Mouse (Mus musculus): ENCODE measurements around the gene Nek9. TPM values are rescaled to one million over a fixed set of nuclear protein-coding genes. Genes with fewer than 3 reads are reported as not detected.
A peak's percentile ranks its signal among the peaks of the same experiment; 100 is the strongest.

Nek9 gene
- polyA plus RNA-seq, 1 experiment from 2014 or later, result 11.5 TPM

DNA sequence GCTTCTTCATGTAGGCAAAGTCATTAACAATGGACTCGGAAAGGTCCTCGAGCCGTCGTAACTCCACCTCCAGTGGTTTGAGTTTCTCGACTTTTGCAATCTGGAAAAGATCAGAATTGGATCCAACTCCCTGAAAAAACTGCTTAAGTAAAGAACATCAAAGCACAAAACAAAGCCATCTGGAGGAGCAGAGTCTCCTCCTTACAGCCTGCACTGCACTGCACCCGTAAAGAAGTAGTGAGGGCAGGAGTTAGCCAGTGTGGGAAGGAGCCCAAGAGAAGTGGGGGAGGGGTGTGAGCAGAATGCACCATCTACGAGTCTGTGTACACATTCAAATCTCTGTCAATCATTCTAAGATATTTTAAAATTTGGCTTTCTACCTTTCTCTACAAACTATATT lies 5.1 kb upstream of the Nek9 start:
- ATAC-seq (no peak), DNase-seq (ENCODE audit: low spot score) (no peak)
- Histone ChIP-seq H3K4me3 (ENCODE audit: low read depth, low read length) (no peak overlapping the region), H3K9me3 (ENCODE audit: low read length) (no peaks in the 10 kb centered on the region), H3K36me3 (ENCODE audit: insufficient read depth, low read length) (peaks cover 16% of the 10 kb centered on the region; the same call in 1 of the 2 replicates), H3K4me2 (replicated peaks; ENCODE audit: low read depth, low read length) (no peak overlapping the region), H3K4me1 (ENCODE audit: insufficient read depth, low read depth, low read length) (peaks cover 5% of the 10 kb centered on the region; the same call in 1 of the 2 replicates), H3K9ac (replicated peaks; ENCODE audit: low read depth) (no peak overlapping the region), H3K27me3 (replicated peaks; ENCODE audit: insufficient read depth, low read length) (no peaks in the 10 kb centered on the region), H3K27ac (ENCODE audit: low read length) (no peak overlapping the region; the same call in 1 of the 2 replicates)
- 58% methylated on average over 7 of the region's 7 CpGs for WGBS
- no peak for TF ChIP-seq CTCF (IDR thresholded peaks at IDR 0.05)
- TF ChIP-seq EP300 (IDR thresholded peaks at IDR 0.05), result no peak

DNA sequence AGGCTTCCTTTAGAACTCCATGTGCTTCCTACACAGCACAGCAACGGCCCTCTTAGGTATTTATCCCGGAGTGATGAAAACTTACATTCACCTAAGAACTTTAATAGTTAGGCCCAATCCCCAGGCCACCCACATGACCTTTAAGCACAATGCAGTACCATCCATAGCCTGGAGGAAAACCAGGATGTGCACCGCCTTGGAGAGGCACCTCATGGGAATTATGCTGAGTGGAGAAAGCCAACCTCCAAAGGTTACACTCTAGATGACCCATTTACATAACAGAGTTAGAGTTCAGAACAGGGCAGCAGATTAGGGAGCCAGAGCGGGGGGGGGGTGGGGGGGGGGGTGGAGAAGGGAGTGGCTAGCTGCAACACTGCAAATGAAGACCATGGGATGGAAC lies 3.1 kb upstream of the Nek9 start:
- WGBS, result 84% methylated on average over 4 of the region's 4 CpGs
- H3K9ac ChIP-seq (replicated peaks; ENCODE audit: low read depth), result no peak overlapping the region

DNA sequence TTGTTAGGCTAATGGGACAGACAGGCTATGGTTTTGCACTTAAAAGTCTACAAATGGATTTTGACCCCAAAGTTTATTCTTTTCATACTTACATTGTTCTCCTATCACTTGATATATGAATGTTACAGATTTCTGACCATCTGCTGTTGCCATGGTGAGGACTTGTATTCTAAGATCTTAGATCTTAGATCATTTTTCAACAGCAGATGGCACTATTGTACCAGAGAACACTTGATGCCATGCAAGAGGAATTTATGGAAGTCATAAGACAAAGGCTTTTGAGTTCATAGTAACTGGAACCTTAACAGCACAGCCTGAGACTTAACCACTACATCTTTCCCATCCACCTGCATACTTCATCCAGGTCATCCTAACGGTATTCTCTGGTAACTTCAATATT lies 2.0 kb upstream of the Nek9 start:
- no peak for ATAC-seq
- 41% methylated on average over 1 of the region's 1 CpGs for WGBS

More for the DNA sequence above, 3.1 kb upstream of the Nek9 start:
- Histone ChIP-seq H3K27me3 (replicated peaks; ENCODE audit: insufficient read depth, low read length) (no peaks in the 10 kb centered on the region), H3K4me1 (ENCODE audit: insufficient read depth, low read depth, low read length) (peaks cover 9% of the 10 kb centered on the region; the same call in 1 of the 2 replicates), H3K4me3 (ENCODE audit: low read depth, low read length) (no peak overlapping the region), H3K27ac (ENCODE audit: low read length) (no peak overlapping the region), H3K4me2 (replicated peaks; ENCODE audit: low read depth, low read length) (no peak overlapping the region), H3K9me3 (ENCODE audit: low read length) (no peaks in the 10 kb centered on the region), H3K36me3 (ENCODE audit: insufficient read depth, low read length) (peaks cover 8% of the 10 kb centered on the region; the same call in 1 of the 2 replicates)
- no peak for DNase-seq (ENCODE audit: low spot score)
- ATAC-seq, result no peak
- no peak for TF ChIP-seq EP300 (IDR thresholded peaks at IDR 0.05)
- TF ChIP-seq CTCF (IDR thresholded peaks at IDR 0.05), result no peak

DNA sequence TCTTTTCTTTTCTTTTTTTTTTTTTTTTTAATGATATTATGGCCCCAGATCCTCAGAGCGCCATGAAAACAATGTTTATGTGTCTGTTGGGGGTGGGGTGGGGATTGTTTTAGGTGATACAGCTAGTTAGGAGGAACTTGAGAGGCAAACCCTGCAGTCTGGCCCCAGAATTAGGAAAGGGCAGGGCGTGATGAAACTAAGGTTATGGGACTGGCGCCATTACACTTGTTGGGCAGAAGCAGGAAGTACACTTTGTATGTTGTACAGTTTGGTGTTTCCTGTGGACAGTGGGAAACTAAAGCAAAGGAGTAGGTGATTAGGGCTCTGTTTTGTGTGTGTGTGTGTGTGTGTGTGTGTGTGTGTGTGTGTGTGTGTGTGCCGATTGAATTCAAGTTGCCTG lies 785 bp upstream of the Nek9 start:
- H3K9me3 ChIP-seq (ENCODE audit: low read length), result no peaks in the 10 kb centered on the region
- DNase-seq (ENCODE audit: low spot score), result peak; percentile 78
- peaks cover 4% of the 10 kb centered on the region; the same call in 1 of the 2 replicates for H3K4me1 ChIP-seq (ENCODE audit: insufficient read depth, low read depth, low read length)
- H3K36me3 ChIP-seq (ENCODE audit: insufficient read depth, low read length), result peaks cover 15% of the 10 kb centered on the region
- TF ChIP-seq EP300 (IDR thresholded peaks at IDR 0.05) (peak; percentile 62; the same call in 1 of the 2 replicates), CTCF (IDR thresholded peaks at IDR 0.05) (peak; percentile 18; the same call in 1 of the 2 replicates)
- WGBS, result 46% methylated on average over 4 of the region's 4 CpGs
- no peak overlapping the region for H3K9ac ChIP-seq (replicated peaks; ENCODE audit: low read depth)
- peak overlapping the region; percentile 95; the same call in 1 of the 2 replicates for H3K4me3 ChIP-seq (ENCODE audit: low read depth, low read length)
- ATAC-seq, result peak; percentile 10; the same call in 1 of the 2 replicates
- peak overlapping the region; percentile 92 for H3K27ac ChIP-seq (ENCODE audit: low read length)
- peak overlapping the region; percentile 83 for H3K4me2 ChIP-seq (replicated peaks; ENCODE audit: low read depth, low read length)
- H3K27me3 ChIP-seq (replicated peaks; ENCODE audit: insufficient read depth, low read length), result no peaks in the 10 kb centered on the region

More for the DNA sequence above, 2.0 kb upstream of the Nek9 start:
- Histone ChIP-seq H3K27me3 (replicated peaks; ENCODE audit: insufficient read depth, low read length) (no peaks in the 10 kb centered on the region), H3K36me3 (ENCODE audit: insufficient read depth, low read length) (peaks cover 10% of the 10 kb centered on the region; the same call in 1 of the 2 replicates), H3K9me3 (ENCODE audit: low read length) (no peaks in the 10 kb centered on the region), H3K4me3 (ENCODE audit: low read depth, low read length) (no peak overlapping the region), H3K9ac (replicated peaks; ENCODE audit: low read depth) (no peak overlapping the region), H3K27ac (ENCODE audit: low read length) (no peak overlapping the region), H3K4me1 (ENCODE audit: insufficient read depth, low read depth, low read length) (peaks cover 4% of the 10 kb centered on the region; the same call in 1 of the 2 replicates), H3K4me2 (replicated peaks; ENCODE audit: low read depth, low read length) (no peak overlapping the region)
- DNase-seq (ENCODE audit: low spot score), result peak; percentile 93
- TF ChIP-seq EP300 (IDR thresholded peaks at IDR 0.05) (peak; percentile 23; the same call in 1 of the 2 replicates), CTCF (IDR thresholded peaks at IDR 0.05) (peak; percentile 78)

DNA sequence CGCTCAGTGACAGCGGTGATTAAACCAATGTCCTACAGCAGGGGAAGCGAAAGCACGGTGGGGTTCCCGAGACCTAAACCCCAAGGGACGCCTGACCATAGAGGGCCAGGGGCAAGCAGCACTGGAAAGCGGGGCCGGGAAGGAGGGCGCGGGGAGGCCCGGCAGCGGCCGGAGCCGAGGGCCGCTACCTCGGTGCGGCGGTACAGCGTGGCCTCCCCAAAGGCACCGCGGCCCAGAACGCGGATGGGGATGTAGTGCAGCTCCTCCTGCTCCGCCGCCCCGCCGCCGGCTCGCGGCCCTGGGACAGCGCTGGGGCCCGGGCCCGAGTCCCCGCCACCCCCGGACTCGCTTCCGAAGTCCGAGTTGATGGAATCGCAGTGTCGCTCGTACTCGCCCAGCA lies 347 bp downstream of the Nek9 start:
- DNase-seq (ENCODE audit: low spot score), result peak; percentile 43
- peak overlapping the region; percentile 75 for H3K9ac ChIP-seq (replicated peaks; ENCODE audit: low read depth)
- TF ChIP-seq CTCF (IDR thresholded peaks at IDR 0.05), result no peak
- under 1% methylated on average over 40 of the region's 42 CpGs for WGBS
- peak overlapping the region; percentile 92 for H3K27ac ChIP-seq (ENCODE audit: low read length)
- H3K4me1 ChIP-seq (ENCODE audit: insufficient read depth, low read depth, low read length), result peaks cover 4% of the 10 kb centered on the region; the same call in 1 of the 2 replicates
- H3K27me3 ChIP-seq (replicated peaks; ENCODE audit: insufficient read depth, low read length), result no peaks in the 10 kb centered on the region
- H3K4me2 ChIP-seq (replicated peaks; ENCODE audit: low read depth, low read length), result peak overlapping the region; percentile 83
- peaks cover 17% of the 10 kb centered on the region; the same call in 1 of the 2 replicates for H3K36me3 ChIP-seq (ENCODE audit: insufficient read depth, low read length)
- H3K9me3 ChIP-seq (ENCODE audit: low read length), result no peaks in the 10 kb centered on the region
- peak overlapping the region; percentile 95 for H3K4me3 ChIP-seq (ENCODE audit: low read depth, low read length)
- peak; percentile 66 for ATAC-seq

DNA sequence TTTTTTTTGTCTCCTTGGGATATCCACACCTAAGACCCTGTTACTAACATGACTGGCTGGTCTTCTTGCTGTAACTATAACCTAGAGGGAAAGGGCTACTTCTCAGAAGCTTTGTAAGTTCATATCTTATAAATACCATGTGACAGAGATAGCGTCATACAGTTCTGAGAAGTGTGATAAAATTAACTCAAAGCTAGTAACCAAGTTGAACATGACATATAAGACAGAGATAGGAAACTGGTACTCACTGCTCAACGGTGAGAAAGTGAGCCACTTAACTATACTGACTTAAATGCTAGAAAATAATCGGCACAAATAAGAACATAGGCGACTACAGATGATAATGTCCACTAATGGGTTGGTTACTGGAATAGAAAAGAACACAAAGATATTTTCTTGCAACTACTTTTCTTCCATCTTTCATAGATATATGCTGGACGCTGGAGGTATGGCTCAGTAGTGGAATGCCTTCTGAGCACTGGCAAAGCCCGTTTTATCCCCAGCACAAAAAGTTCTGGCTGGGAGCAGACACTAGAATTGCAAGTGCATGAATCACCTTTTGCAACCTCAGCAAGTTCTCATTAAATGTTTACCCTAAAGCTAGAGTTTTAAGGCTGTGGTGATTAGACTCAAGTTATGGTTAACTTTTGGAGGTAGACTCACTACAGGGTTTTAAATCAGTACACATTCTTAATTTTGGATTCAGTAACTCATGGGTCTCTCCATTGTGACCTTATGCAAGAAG lies 1.4 kb downstream of the Nek9 start:
- Histone ChIP-seq H3K4me1 (ENCODE audit: insufficient read depth, low read depth, low read length) (peaks cover 4% of the 10 kb centered on the region; the same call in 1 of the 2 replicates), H3K9ac (replicated peaks; ENCODE audit: low read depth) (no peak overlapping the region)

More for the DNA sequence above, 1.4 kb downstream of the Nek9 start:
- H3K27ac ChIP-seq (ENCODE audit: low read length), result no peak overlapping the region
- no peaks in the 10 kb centered on the region for H3K27me3 ChIP-seq (replicated peaks; ENCODE audit: insufficient read depth, low read length)
- peak overlapping the region; percentile 83; the same call in 1 of the 2 replicates for H3K4me2 ChIP-seq (replicated peaks; ENCODE audit: low read depth, low read length)
- no peak overlapping the region for H3K4me3 ChIP-seq (ENCODE audit: low read depth, low read length)
- no peak for DNase-seq (ENCODE audit: low spot score)
- no peak for ATAC-seq
- 64% methylated on average over 6 of the region's 6 CpGs for WGBS
- TF ChIP-seq CTCF (IDR thresholded peaks at IDR 0.05) (no peak), EP300 (IDR thresholded peaks at IDR 0.05) (0 out of 2 replicates have a peak, but pooled peaks have one; percentile 50)
- H3K9me3 ChIP-seq (ENCODE audit: low read length), result no peaks in the 10 kb centered on the region
- H3K36me3 ChIP-seq (ENCODE audit: insufficient read depth, low read length), result peaks cover 22% of the 10 kb centered on the region
